Mouse (Mus musculus) monocyte, adult 5-6 weeks (primary cell): Measurements from ENCODE around the gene Slc35e2. TPM values are rescaled to one million over a fixed set of nuclear protein-coding genes. Genes with fewer than 3 reads are reported as not detected.

ENCODE experiments used
- ATAC-seq: fragments of 153-309, 156-312 bp; replicated peaks from 2 replicates; pipeline ENCODE4 v1.8.0; 2017; ENCODE audit warnings: mild to moderate bottlenecking; ENCODE audit not compliant: low TSS enrichment, insufficient number of reproducible peaks, severe bottlenecking, poor library complexity, low FRiP score
- total RNA-seq: library from RNA; stranded (forward); fragments of 200-1000, 200-491, 200-594 nt; gene quantifications from 3 replicates; pipeline ENCODE4 v1.2.3, GENCODE M21; 2017

Gene Slc35e2
- total RNA-seq, 1 experiment from 2014 or later: 9.2 TPM

DNA sequence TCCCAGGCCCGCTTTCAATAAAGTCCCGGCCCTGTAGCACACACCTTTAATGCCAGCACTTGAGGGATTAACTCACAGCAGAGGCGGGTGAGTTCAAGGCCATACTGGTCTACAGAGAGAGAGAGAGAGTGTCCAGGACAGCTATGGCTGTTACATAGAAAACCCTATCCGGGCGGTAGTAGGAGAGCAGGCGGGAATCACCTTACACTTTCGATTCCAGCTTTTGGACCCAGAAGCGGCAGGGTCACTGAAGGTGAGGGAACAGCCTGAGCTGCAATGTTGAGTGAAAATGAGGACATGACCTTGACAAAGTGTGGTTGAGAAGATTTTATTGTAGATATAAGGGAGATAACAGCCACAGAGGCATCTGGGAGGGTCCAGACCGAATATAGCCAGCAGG lies 27.3 kb upstream of the Slc35e2 start:
- no peak for ATAC-seq

DNA sequence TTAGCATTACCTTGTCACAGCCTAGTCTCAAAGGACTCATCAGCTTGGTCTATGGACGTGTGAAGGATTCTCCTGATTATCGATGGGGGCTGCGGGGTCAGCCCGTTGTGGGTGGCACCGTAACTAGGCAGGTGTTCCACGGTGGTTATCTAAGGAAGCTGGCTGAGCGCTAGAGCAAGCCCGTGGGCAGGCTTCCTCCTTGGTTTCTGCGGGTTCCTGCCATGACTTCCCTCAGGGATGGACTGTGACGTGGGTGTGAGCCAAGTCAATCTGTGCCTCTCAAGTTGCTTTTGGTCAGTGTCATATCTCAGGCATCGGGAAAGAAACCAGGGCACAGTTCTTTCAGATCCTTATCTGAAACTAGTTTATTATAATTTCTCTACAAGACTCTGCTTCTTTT lies 26.3 kb upstream of the Slc35e2 start:
- no peak for ATAC-seq

DNA sequence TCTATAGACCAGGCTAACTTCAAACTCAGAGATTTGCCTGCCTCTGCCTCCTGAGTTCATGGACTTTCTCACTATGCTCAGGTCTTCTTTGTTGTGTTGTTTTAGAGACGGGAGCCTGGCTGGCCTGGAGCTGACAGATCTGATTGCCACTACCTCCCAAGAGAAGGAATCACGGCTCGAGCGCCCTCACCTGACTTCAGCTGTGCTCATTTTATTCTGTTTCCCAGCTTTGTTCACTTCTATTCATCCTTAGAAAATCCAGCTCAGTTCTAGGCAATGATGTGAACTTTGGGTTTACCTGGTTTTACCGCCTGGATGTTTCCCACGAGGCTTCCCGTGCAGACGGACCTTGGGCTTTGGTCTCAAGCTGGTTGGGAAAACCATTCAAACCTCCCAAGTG lies 25.7 kb upstream of the Slc35e2 start:
- ATAC-seq: no peak

DNA sequence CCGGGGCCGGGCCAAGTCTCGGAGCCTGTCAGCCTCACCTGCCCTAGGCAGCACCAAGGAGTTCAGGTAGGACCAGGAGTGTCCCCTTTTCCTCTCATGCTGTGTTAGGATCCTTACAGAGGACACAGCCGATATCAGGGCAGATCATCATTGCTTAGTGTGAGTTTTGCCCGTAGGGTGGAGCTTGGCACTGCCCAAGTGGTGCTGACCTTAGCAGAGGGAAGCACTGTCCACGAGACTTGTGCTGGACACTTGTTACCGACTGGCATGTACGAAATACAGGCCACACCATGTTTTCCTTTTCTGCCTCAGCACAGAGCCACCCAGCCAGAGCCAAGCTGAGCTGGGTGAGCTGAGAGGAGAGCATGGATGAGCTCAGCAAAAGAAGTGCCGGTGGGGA lies 24.1 kb upstream of the Slc35e2 start:
- ATAC-seq: no peak

DNA sequence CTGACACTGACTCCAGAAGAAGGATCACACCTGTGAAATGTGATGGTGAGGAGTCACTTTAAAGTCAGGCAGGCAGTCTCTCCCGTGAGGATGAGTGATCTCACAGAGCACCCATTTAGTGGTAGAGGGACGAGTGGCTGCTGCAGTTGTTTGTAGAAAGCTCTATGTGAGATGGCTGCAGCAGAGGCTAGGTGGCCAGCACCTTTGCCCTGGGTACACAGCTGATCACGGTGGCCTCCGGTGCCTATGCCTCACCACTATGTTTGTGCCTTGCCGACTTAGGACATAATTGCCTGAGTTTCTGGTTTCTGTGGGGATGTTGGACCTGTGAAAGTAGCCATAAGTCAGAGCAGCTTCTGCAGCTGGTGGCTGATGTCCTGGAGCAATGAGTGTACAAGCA lies 23.5 kb upstream of the Slc35e2 start:
- ATAC-seq: no peak

DNA sequence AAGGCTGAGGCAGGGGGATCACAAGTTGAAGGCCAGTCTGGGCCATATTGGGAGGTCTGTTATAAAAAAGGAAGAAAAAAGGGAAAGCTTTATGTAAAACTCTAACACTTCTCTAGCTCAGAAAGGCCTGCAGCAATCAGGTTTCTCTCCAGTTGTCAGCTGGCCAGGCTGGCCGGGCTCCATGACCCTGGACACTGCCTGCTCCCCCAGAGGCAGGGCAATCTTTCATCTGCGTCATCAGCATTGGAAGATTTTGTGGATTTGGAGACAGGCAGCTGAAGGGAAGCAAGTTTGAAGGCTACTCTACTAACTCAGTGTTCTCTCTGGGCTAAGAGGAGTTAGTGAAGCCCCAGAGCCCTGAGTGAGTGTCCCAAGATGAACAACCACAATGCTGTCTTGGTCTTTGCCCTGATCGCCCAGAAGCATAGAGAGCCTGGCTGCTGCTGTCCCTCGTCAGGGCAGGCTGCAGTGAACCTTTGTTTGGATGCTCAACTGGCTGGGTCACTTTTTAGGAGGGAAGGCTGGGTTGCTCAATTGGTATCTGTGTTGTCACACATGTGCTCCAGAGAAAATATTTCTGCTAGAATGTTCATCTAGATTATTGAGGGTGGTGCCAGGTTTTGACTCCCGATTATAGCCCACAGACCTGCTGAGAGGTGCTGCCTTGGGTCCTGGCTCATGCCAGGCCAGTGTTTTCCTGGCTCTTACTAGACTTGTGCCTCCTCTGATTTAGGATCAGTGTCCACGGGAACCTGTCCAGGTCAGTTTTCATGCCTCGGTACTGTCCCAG lies 22.7 kb upstream of the Slc35e2 start:
- no peak for ATAC-seq

DNA sequence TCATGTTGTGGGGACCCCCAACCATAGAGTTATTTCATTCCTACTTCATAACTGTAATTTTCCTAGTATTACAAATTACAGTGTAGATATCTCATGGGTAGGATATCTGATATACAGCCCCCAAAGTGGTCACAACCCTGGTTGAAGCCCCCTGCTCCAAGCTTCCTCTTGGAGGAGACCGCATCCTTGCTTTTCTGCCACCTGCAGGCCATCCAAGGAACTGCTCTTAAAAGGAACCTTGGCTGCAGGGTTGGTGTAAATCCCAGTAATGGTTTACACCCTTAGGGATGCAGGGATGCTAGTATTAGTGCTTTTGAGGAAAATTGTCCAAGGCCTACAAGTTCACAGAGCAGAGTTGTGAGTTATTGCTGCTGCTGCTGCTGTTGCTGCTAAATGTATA lies 20.8 kb upstream of the Slc35e2 start:
- ATAC-seq: no peak

DNA sequence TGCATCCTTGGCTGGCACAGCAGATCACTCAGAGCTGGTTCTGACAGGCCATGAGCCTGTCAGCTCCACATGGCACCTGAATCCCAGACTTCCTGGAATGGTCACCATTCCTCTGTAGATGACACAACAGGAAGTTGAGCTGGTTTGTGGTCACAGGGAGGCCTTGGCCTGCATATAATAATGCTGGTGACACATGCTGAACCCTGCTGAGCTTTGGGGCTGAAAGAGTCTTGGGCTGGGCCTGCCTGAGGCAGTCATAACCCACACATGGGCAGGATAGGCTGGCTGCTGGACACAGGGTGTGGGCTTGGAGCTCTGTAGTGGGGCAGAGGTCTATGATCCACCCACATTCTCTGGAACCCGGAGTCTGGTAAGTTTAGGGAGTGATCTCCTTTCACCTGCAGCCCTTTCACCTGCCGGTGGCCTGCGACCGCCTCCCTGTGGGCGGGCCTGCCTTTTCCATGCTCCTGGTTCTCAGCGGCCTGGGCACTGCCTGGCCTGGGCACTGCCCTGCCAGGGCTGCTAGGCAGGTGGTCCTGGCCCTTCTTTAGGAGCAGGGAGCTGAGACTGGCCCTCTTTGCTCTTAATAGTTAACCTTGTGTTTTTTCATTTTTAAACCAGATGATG lies 18.8 kb upstream of the Slc35e2 start:
- 0 out of 2 replicates have a peak, but pooled peaks have one; percentile 32 for ATAC-seq

DNA sequence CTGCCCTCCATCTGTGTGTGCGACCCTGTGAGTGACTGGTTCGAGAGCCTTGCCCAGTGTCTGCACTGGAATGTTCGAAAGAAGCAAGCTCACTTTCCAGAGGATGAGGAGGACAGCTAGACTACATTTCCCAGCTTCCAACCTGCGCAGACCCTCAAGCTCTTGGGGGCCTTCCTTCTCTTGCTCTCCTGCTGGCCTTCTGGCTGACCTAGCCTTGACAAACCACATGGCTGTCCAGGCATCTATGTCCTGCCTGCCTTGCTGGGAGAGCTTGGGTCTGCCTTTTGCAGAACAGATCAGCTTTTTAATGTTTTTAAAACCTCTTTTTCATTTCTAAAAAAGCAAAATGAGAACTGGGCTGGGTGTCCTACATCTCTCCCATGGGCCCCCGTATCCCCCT lies 11.9 kb upstream of the Slc35e2 start:
- no peak for ATAC-seq

- ATAC-seq: no peak
Observed at GRCm38 (mm10) chr4:155591012-155591719, 10.1 kb upstream of the Slc35e2 start.

- no peak for ATAC-seq
Observed at GRCm38 (mm10) chr4:155593780-155594179, 7.4 kb upstream of the Slc35e2 start.

GRCm38 (mm10) chr4:155595777-155596176 lies 5.4 kb upstream of the Slc35e2 start:
- no peak for ATAC-seq

DNA sequence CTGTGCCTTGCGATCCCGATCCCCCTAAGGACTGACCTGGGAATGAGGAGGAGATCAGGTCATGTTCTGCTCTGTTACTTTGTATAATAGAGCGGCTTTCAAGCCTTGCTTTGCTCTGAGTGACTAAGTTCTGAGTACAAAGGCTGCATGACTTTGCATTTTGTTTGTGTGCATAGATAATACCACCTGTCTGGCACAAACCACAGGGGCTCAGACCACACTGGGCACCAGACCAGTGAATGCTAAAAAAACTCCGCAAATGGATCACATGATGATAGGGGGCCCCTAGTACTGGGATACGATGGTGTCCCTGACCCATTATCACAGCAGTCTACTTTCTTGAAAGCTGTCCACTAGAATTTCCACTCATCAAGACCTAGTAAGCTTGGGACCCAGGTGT lies 4.6 kb upstream of the Slc35e2 start:
- ATAC-seq: no peak

- ATAC-seq: no peak
Observed at GRCm38 (mm10) chr4:155598536-155598935, 2.7 kb upstream of the Slc35e2 start.

DNA sequence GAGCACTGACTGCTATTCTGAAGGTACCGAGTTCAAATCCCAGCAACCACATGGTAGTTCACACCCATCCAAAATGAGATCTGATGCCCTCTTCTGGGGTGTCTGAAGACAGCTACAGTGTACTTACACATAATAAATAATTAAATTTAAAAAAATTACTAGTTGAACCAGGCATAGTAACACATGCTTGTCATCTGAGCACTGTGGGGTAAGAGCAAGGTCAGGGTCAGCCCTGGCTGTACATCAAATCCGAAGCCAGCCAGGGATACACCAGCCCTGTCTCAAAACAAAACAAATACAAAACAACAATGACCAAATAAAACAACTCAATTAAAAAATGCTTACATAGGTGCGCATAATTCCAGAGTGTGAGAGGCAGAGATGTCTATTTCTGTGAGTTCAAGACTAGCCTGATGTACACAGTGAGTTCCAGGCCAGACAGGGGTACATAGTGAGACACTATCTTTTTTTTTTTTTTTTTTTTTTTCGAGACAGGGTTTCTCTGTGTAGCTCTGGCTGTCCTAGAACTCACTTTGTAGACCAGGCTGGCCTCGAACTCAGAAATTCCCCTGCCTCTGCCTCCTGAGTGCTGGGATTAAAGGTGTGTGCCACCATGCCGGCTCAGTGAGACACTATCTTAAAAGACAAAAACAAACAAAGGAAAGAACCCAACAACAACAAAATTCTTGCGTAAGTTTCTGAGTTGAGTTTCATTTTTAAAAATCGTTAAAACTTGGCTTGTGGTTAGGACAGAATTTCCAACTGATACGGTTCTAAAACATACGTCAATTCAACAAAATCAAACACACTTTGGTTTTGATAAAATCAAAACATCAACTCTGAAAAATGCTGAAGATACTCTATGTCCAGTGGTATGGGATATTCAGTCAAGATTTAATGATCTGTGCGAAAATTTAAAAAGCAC lies 1.1 kb upstream of the Slc35e2 start:
- ATAC-seq: no peak

- no peak for ATAC-seq
Observed at GRCm38 (mm10) chr4:155601997-155602456, 811 bp downstream of the Slc35e2 start.

DNA sequence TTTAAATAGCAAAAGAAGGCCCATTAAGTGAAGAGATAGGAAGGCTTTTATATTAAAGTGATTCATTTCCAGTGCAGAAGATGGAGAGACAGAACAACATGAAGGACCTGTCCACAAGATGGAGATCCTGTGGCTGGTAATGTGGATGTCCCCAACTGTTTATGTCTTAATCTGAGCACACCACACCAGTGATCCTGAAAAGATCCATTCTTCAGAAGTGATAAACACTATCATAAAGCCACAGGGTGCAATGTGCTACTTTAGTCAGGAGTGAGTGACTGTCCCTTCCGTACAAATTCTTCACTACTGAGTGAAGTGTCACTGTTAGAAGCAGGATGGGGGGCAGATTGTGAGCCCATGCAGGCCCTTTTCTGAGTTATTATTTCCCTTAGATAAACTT lies 1.5 kb downstream of the Slc35e2 start:
- no peak for ATAC-seq

DNA sequence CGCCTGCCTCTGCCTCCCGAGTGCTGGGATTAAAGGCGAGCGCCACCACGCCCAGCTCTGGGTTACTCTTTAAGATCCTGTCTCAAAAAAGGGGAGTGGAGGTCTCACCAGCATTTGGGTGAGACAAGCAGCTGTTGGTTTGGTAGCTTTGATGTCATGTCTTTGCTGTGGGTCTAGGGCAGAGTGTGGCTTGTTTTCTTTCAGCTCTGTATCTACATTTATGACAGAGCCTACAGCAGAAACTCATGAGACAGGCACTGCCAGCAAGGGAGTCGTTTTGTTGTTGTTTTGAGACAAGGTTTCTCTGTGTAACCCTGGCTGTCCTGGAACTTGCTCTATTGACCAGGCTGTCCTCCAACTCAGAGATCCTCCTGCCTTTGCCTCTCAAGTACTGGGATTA lies 2.6 kb downstream of the Slc35e2 start:
- ATAC-seq: no peak

DNA sequence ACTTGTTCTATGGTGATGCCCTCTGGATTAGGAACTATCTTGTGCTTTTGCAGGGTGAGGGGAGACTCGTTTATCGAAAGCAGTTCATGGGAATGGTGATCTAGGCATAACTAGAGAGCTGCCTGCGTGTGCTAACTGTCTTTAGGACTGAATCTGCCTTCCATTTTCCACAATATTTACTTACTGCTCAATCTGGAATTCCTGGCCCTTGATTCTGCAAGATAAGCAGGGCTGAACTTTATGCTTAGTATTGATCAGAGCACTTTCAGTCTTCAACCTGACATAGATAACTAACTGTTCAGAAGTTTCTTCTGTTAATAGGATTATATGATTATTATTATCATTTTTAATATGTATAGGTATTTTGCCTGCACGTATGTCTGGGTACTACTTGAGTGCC lies 3.9 kb downstream of the Slc35e2 start:
- ATAC-seq: no peak
